Mouse (Mus musculus): ENCODE measurements at regions not wholly inside any gene's neighbourhood (a gene's known extent, or its start where the extent isn't known, plus 50 kb on each side); places are given as distances from the start of the nearest gene placed in this dataset.

DNA sequence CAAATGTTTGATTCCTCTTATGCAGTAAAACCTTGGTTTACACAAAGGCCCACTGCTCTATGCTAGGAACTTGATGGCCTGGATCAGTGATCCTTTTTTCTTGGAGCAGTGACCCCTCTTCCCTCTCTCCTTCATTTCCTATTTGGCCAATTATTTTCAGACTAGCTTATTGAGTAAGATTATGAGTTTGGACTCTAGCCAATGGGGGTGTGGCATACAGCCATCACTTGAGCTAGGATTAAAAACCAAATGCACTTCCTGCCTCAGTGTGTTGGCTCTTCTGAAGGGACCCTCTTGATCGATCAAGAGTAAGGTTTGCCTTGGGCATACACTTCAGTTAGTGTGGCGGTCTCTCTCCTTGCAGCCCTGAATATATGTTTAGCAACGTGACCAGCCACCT lies 1172.6 kb upstream of the Gulo start:
- DNase-seq (ENCODE audit: low spot score) = no peak

DNA sequence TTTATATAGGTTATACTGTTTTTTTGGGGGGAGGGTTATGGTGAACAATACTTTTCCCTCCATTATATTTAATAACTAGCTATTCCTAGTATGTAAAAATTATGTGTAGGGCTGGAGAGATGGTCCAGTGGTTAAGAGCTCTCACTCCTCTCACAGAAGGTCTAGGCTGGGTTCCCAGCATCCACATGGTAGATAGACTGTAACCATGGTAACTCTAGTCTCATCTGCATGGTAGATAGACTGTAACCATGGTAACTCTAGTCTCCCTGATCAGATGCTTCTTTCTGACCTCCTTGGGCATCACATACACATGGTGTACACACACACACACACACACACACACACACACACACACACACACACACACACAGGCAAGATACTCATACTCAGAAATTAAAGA lies 1170.5 kb upstream of the Gulo start:
- no peak for DNase-seq (ENCODE audit: low spot score)

DNA sequence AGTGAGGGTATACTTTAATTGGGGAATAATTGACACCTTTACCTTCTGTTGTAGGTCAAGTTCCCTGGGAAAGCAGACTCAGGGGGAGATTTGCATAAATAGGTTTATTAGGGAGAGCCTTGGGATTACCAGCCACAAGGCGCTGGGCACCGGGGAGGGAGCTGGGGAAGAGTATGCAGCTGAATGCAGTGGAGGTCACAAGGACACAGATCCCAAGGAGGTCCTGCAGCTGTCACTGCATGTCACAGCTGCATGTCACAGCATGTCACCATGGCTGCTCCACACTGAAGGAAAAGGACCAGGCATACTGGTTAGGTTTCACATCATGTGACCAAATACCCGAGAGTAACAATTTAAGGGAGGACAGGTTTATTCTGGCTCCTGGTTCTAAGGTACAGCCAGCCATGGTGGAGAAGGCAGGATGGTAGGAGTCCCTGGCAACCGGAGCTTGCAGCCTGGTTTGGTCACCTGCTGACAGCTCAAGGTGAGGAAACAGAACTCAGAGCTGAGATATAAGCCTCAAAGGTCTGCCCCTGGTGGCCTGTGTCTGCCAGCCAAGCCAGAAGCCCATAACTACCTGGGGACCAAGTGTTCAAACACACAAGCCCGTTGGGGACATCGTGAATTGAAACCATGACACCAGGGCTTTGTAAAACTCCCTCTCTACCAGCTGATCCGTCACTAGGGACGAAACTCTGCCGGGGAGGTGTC lies 1169.5 kb upstream of the Gulo start:
- no peak for DNase-seq (ENCODE audit: low spot score)

DNA sequence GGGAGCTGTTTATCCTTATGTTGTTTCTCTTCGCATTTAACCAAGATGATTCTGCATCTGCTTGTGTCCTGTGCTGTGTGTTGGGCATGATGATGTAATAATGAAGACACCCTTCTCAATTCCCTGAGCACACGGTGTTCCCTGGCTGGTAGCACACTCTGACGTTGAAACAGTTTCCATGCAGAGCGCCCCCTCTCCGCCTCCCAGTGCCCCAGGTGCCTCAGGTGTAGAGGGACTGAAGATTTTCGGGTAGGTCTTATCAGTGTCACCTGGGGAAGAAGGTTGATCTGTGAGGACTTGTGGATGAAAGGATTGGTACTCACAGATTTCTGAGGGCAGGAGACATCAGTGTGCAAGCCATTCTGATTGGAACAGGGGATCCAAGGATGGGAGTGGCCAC lies 1167.7 kb upstream of the Gulo start:
- DNase-seq (ENCODE audit: low spot score) = no peak

DNA sequence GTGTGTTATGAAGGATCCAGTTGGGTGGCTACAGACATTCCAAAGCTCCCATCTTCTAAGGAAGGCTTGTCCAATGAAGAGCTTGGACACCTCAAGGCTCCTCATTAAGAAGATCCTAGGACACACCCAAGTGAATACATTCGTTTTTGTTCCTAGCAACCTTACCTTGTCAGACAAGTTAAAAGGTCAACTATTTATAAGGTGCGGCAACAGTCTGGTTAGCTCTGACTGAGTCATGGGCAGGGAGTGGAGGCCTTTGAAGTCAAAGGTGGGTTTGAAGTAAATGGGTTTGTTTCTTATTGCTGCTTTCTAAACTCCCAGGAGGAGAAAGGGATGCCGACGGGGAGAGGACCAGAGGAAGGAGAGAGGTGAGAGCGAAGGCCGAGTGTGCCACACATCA lies 1167.1 kb upstream of the Gulo start:
- no peak for DNase-seq (ENCODE audit: low spot score)

DNA sequence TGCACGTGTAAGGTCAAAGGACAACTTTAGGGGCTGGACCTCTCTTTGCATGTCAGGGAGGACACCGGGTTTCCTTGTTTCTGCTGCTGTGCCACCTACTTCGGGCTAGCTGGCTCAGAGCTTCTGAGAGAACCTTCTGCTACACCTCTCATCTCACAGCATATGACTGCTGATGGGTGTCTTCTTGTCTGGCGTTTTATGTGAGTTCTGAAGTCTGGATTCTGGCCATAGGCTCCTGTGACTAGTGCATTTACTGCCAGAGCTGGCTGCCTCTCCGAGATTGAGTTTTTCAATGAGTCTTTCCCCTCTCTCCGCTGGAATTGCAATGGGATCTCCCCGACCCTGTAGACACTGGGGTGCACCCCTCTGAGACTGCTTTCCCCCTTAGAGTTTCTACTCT lies 1165.9 kb upstream of the Gulo start:
- DNase-seq (ENCODE audit: low spot score) = no peak

DNA sequence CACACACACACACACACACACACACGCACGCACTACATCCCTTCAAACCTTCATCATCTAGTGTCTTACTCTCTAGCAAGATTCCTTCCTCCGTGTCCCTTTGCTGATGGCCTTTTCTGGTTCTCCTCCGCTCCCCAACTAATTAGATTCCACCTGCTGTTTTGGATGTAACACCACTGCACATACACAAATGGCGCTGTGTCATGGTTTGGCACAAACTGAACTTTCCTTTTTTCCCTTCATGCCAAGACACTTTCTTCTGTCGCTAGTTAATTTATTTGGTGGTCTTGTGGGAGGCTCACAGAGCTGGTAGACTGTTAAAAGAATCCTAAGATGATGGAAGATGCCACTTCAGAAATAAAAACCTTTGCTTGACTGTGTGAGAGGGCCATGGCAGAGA lies 1161.8 kb upstream of the Gulo start:
- no peak for DNase-seq (ENCODE audit: low spot score)

DNA sequence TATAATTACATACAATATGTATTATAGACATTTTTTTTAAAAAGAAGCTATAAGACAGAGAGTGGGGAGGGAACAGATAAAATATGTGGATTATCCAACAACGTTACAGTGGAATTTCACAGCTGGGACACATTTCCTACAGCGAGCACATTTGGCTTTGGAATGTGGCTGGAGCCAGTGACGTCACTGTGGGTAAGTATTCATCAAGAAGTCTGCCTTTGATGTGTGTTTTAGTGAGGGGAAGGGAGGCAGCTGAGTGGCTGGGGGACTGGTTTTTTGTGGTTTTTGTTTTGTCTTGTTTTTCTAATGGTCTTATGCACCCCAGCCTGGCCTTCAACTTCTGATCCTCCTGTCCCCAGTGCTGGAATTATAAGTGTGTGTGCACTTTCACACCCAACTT lies 1161.2 kb upstream of the Gulo start:
- no peak for DNase-seq (ENCODE audit: low spot score)

DNA sequence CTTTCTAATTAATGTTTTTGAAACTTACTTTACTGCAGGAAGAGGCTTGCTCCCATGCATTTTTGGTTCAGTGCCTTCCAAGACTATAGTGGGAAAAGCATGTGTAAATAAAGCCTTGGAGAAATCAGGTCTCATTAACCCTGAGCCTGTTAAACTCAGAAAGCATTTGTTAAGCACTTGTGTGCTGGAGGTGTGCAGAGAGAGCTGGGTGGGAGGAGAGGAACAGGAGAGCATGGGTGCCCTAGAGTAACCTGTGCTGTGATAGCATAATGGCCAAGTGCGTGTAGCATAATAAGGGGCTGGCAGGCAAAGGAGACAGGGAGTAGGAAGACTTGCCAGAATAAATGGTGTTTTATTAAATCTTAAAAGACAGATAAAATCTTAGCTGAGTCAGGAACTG lies 1160.2 kb upstream of the Gulo start:
- DNase-seq (ENCODE audit: low spot score) = no peak

DNA sequence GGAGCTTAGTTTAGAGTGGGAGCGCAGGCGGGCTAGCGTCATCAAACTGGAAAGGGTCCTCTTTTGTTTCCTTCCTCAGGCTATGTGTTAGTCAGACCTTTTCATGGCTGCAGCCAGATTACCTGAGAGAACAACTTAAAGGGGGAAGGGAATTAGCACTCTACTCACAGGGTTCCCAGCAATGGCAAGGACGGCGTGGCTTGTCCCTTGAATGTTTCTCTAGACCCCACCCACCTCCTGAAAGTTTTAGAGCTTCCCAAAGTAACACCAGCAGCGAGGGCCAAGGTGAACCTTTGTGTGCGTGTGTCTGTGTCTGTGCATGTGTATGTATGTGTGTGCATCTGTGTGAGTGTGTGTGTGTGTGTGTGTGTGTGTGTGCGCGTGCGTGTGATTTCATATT lies 1151.0 kb upstream of the Gulo start:
- no peak for DNase-seq (ENCODE audit: low spot score)

DNA sequence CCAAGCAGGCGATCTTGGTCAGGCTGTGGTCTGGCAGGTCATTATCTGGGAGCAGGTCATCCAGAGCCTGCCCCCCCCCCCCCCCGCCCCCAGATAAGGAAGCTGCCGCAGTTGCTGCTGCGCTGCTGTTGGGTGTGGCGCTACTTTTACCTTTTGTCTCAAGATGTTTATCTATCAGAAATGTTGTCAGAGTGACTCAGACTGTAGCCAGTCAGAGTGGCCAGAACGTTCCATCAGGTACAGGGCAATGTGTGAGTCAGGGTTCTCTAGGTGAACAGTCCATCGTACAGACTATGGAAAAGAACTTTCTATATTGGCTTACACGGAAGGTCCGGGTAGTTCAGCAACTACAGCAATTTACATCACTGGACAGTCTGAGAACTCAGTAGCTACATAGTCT lies 1149.9 kb upstream of the Gulo start:
- DNase-seq (ENCODE audit: low spot score) = no peak

DNA sequence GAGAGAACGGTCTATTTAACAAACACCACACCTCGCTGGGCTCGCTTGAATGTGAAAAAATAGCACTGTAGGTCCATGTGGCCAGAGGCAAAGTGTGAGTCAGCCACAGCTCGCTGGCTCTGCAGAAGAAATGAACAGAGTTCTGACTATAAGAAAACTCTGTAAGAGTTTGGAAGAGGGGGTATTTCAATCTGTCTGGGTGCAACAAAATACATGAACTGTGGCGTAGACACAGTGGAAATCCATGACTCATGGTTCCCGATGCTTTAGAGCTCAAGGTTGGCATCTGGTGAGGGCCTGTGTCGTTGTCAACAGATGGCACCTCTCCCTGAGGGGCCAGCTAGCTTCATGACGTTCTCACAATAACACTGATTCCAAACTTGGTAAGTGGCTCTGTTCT lies 1147.4 kb upstream of the Gulo start:
- DNase-seq (ENCODE audit: low spot score) = no peak

DNA sequence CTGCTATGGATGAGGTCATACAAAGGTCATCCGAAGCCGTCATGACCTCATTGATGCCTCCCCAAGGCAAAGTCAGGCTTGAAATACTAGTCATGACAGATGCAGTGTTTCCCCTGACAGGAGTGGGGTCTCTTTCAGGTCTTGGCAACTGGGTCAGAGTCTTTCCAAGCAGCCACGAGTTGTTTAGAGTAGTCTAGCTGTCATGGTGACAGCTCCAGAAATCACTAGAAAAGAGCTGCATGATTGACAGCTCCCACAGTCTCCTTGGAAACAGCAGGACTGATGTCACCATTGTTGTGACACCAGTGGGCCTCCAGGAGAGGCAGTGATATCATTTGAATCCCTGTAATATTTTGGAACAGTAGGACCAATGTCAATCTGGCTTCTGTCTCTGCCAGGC lies 1144.6 kb upstream of the Gulo start:
- no peak for DNase-seq (ENCODE audit: low spot score)

DNA sequence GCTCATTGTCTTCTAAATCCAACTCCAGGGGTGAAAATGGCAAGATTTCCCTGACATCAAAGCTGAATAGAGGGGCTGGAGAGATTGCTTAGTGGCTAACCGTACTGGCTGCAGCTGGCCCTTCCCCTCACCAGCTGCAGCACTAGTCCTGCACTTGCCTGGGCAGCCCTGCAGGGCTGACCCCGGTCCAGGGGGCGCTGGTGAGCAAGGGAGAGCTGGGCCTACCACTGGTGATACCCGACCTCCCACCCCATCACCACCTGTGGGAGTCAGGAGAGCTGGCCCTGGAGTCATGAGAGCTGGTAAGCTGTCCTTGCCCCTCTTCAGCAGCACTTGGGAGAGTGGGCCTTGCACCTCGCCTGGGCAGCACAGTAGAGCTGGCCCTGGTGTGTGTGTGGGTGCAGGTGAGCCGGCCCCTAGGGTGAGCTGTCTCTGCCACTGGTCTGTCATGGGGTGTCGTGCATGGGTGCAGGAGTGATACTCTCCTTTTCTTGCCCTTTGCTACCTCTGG lies 1141.0 kb upstream of the Gulo start:
- DNase-seq (ENCODE audit: low spot score) = no peak

DNA sequence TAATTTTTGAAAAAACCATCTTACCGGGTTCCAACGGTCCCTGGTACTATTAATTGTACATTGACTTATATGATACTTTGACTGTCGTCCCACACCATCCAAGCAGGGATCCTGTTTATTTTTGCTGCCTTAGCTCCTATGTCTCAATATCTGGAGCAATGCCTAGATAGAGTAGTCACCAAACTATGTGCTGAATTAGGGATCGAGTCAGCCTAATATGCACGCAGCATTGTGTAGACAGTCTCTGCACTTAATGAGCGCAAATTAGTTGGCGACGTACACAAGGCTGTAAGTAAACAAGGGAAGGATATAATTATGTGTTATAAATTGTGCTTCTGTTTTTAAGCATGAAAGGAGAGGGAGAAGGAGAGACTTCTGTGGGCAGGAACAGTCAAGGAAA lies 1140.1 kb upstream of the Gulo start:
- DNase-seq (ENCODE audit: low spot score) = no peak

DNA sequence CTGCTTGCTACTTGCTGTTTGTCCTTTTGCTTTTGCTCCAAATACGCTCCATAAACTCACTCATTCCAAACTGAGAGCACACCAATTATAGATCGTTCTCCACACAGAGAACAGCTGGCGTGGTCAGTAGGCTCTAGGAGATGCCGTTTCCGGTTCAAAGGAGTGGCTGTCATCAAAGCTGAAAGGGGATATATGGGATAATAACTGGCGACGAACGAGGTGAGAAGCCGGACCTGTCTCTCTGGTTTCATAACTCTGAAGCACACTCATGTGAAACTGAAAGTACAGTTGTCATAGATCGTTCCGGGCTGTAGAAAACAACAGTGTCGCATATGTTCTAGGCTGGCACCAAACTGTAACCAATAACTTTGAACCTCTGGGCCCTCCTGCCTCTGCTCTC lies 1137.6 kb upstream of the Gulo start:
- no peak for DNase-seq (ENCODE audit: low spot score)

DNA sequence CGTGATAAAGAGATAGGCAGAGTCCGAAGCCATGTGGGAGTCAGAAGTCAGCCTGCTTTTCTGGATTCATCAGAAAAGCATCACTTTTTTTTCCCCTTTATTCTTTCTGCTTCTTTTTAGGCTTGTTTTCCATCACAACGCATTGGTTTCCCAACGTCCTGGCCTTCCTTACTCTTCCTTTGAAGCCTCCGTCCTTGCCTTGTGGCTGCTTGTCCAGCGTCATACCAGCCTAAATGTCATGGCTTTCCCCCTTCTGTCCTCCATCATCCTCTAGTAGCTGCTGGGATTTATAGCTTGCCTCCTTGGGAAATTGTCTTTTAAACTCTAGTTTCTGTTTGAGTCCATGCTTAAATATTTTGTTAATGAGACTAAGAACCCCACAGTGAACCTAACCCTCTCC lies 1136.0 kb upstream of the Gulo start:
- DNase-seq (ENCODE audit: low spot score) = no peak

DNA sequence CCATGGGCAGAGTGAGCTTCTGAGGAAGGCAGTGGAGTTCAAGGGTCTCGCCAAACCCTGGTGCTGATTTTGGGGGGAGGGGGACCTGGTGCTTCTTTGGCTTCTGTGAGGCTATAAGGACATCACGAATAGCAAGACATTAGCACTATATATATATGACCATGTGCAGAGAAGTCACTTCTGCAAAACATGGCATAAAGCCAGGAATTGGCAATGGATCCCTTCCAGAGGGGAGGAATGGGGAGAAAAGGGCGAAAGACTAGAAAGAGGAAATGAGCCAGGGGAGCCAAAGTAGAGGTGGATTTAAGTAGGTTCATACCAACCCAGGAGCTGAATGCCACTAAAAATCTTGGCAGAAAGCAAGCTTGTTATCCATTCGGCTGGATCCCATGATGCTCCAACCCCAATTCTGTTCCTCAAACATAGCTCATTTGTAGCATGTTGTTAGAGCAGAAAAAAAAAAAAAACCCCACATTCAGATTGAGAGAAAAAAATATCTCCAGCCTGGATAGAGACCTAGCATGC lies 1135.5 kb upstream of the Gulo start:
- no peak for DNase-seq (ENCODE audit: low spot score)

DNA sequence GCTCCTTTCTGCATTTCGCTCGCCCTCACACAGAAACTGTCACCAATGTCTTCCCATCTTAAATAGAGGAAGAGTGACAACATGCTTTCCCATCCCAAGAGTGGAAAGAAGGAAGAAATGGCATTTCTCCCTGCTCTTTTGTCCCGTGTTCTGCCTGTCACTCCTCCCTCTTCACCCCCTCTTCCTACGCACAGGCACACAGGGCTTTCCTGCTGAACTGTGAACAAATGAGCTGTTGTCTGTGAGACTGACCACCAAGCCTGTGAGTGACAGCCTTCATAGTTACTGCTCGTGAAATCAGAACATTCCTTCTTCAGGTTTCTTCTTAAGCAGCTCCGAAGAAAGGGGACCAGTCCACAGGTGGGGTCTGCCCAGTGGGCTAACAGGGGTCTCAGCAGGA lies 1134.8 kb upstream of the Gulo start:
- DNase-seq (ENCODE audit: low spot score) = no peak

DNA sequence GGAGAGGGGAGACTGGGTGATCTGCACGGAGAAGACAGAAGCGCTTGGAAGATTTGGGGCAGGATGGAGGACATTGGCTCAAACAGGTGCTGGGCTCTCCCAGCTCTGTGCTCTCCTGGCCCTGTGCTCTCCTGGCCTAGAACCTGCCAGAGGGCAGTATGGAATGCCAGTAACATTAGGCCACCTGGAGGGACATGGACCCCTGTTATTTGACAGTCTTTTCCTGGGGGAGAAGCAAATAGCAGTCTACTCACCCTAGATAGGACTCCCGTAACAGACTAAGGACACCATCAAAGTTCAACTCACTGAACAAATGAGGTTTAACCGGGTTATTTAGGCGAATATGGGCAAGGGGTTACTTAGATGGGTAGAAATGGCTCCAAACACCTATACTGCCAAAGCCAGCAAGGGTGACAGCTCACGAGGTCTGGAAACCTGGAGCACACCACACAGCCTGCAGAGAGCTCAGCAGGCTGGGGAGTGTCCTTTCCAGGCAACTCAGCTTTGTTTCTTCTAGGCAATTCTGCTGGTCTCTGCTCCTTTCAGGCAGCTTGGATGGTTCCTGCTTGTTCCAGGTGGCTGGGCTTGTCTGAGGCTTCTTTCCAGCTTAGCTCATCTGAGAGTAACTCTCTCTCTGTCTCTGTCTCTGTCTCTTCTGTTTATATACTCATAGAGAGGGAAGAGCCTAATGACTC lies 1133.7 kb upstream of the Gulo start:
- DNase-seq (ENCODE audit: low spot score) = no peak

DNA sequence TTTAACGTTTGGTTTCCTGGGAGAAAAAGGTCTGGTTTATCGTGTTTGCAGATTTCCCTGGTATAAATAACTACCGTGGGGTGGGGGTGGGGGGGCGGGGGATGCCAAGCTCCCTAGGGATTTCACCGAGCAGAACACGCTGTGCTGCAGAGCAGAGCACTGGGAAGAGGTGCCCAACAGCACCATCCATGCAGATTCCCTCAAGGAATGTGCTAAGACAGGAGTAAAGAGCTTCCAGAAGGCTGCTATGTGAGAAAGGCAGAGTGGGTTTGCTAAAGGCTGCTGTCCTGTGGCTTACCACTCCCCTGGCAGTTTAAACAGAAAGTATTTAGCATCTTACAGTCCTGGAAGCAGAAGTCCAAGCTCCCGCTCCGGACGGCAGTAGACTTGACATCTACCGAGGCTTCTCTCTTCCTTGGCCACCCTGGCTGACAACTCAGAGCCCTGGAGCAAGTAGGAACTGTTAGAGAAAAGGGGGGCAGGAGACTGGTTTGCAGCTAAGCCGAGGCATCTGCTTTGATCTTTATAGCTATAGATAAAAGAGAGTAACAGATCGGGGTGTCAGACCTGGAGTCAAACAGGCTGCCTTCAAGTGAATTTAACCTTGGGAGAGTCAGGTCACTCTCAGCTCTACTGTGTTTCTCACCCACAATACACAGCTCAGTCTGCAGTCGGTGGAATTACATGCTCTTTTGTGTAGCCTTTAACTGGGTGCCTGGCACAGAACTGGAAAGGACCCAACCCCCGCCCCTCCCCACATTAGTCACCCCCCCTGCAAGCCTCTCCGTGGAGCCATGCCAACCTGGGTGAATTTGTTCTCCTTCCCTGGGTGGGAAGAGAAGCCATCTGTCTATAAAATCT lies 1132.8 kb upstream of the Gulo start:
- DNase-seq (ENCODE audit: low spot score) = no peak

DNA sequence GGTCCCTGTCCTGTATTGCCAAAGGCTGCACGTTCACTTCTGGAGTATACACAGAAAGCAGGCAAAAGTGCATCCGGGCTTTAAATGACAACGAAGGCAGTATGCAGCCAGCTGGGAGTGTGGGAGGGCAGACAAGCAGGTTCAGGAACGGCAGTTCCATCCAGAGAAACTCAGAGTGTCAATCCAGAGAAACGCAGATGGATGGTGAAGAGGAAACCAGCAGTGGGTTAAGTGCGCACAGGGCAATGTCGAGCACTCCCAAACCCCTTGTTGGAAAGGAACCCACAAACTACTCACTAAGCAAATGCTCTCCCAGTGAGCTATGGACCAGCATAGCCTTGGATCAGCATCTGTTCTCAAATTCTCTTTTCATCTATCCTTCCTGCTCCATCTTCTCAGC lies 1132.1 kb upstream of the Gulo start:
- DNase-seq (ENCODE audit: low spot score) = no peak

DNA sequence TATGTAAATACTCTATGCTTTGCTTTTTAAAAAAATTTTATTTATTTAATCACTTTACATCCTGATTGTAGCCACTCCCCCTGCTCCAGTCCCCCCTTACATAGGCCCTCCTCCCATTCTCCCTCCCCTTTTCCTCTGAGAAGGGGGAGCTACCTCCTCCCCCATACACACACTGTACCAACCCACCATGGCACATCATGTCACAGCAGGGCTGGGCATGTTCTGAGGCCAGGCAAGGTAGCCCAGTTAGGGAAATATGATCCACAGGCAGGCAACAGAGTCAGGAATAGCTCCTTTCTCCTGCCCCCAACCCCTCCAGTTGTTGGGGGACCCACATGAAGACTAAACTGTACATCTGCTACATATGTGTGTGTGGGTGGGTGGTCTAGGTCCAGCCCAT lies 1130.7 kb upstream of the Gulo start:
- DNase-seq (ENCODE audit: low spot score) = no peak
